In the genomic region with DNA sequence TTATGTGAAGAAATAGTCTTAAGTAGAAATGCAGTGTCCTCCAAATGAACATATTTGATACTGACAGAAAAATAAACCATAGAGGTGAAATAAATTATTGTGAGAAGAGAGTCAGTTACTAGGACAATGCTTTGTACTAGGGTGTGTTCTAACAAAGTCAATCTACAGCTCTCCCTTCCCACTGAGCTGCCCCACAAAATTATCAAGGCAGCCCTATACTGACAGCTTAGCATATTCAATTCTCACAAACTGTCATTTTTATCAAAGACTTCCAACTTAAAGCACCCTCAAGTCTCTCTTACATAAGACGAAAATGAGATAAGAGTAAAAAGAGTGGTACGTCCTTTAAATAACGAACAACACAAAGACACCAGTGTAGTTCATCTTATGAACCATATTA, we compare ENCODE assay signal across 30 mouse cellular contexts. TPM values are rescaled to one million over a fixed set of nuclear protein-coding genes. Genes with fewer than 3 reads are reported as not detected.
"Had no signal": no experiment of that assay in that cellular context is flagged by ENCODE, and none has a peak within 500 bp of the region (broad histone marks: within the 10 kb centered on the region; RNA-seq: fewer than 3 reads in every experiment).

No protein-coding gene starts in this region.

- H3K36me3 ChIP-seq: heart, embryonic 10.5 days; heart, embryonic 12.5 days; hindbrain, embryonic 10.5 days; hindbrain, embryonic 12.5 days; intestine, embryonic 15.5 days; limb, embryonic 10.5 days; limb, embryonic 12.5 days had no signal

- H3K4me3 ChIP-seq: gastrocnemius, adult 2 months; heart, embryonic 10.5 days; heart, embryonic 12.5 days; hindbrain, embryonic 10.5 days; hindbrain, embryonic 12.5 days; intestine, embryonic 15.5 days; layer of hippocampus, adult 2 months; left cerebral cortex, adult 2 months; limb, embryonic 10.5 days; limb, embryonic 12.5 days had no signal

- H3K27ac ChIP-seq: gastrocnemius, adult 2 months; heart, embryonic 10.5 days; hindbrain, embryonic 10.5 days; hindbrain, embryonic 12.5 days; hindbrain, embryonic 14.5 days; intestine, embryonic 15.5 days; layer of hippocampus, adult 2 months; left cerebral cortex, adult 2 months; limb, embryonic 10.5 days; limb, embryonic 12.5 days had no signal

- DNase-seq: gastrocnemius, adult 2 months; gastrocnemius, postnatal 10 days; gastrocnemius, postnatal 25 days; heart, adult 18-20 months; heart, postnatal 10 days; heart, postnatal 4 days; kidney, adult 18-20 months; kidney, adult 8-10 months; kidney, postnatal 10 days; kidney, postnatal 25 days; kidney, postnatal 4 days had no signal

- H3K9ac ChIP-seq: heart, embryonic 12.5 days; hindbrain, embryonic 12.5 days; hindbrain, embryonic 14.5 days; intestine, embryonic 15.5 days; limb, embryonic 12.5 days had no signal

- H3K4me2 ChIP-seq: heart, embryonic 12.5 days; hindbrain, embryonic 12.5 days; hindbrain, embryonic 14.5 days; intestine, embryonic 15.5 days; limb, embryonic 12.5 days had no signal

- ATAC-seq: hindbrain, embryonic 16.5 days; inflammation-experienced regulatory T-cells, adult 6 months; intestine, embryonic 15.5 days; intestine, postnatal 0 days had no signal

- H3K27me3 ChIP-seq: heart, embryonic 12.5 days; hindbrain, embryonic 12.5 days; intestine, embryonic 15.5 days; limb, embryonic 12.5 days had no signal

- H3K9me3 ChIP-seq: heart, embryonic 10.5 days; heart, embryonic 12.5 days; hindbrain, embryonic 10.5 days; hindbrain, embryonic 12.5 days; intestine, embryonic 15.5 days; limb, embryonic 10.5 days; limb, embryonic 12.5 days had no signal

- H3K4me1 ChIP-seq: heart, embryonic 10.5 days; heart, embryonic 12.5 days; hindbrain, embryonic 10.5 days; hindbrain, embryonic 12.5 days; intestine, embryonic 15.5 days; limb, embryonic 10.5 days; limb, embryonic 12.5 days had no signal

RNA-seq across cellular contexts. Expression of a gene that starts 2.2 kb away (rescaled TPM):
- polyA plus RNA-seq: frontal cortex, adult 2 months; heart, embryonic 10.5 days; heart, embryonic 12.5 days; heart, embryonic 14.5 days; heart, embryonic 16.5 days; hindbrain, embryonic 10.5 days; hindbrain, embryonic 12.5 days; hindbrain, embryonic 14.5 days; hindbrain, embryonic 16.5 days; inflammation-experienced regulatory T-cells, adult 6 months; intestine, embryonic 15.5 days; intestine, postnatal 0 days; kidney, embryonic 14.5 days; kidney, embryonic 16.5 days; limb, embryonic 10.5 days; limb, embryonic 12.5 days; limb, embryonic 14.5 days had no signal

RNA-seq across cellular contexts. Expression of a gene that starts 26.3 kb away (rescaled TPM):
- polyA plus RNA-seq: frontal cortex, adult 2 months; heart, embryonic 10.5 days; heart, embryonic 12.5 days; heart, embryonic 14.5 days; heart, embryonic 16.5 days; hindbrain, embryonic 10.5 days; hindbrain, embryonic 12.5 days; hindbrain, embryonic 14.5 days; hindbrain, embryonic 16.5 days; inflammation-experienced regulatory T-cells, adult 6 months; intestine, embryonic 15.5 days; intestine, postnatal 0 days; kidney, embryonic 14.5 days; kidney, embryonic 16.5 days; limb, embryonic 10.5 days; limb, embryonic 12.5 days; limb, embryonic 14.5 days had no signal

RNA-seq across cellular contexts. Expression of a gene that starts 36.7 kb away (rescaled TPM):
- polyA plus RNA-seq: frontal cortex, adult 2 months; heart, embryonic 10.5 days; heart, embryonic 12.5 days; heart, embryonic 14.5 days; heart, embryonic 16.5 days; hindbrain, embryonic 10.5 days; hindbrain, embryonic 12.5 days; hindbrain, embryonic 14.5 days; hindbrain, embryonic 16.5 days; inflammation-experienced regulatory T-cells, adult 6 months; intestine, embryonic 15.5 days; intestine, postnatal 0 days; kidney, embryonic 14.5 days; kidney, embryonic 16.5 days; limb, embryonic 10.5 days; limb, embryonic 12.5 days; limb, embryonic 14.5 days had no signal
